ENCODE assay signal across 14 mouse cellular contexts in the genomic region with DNA sequence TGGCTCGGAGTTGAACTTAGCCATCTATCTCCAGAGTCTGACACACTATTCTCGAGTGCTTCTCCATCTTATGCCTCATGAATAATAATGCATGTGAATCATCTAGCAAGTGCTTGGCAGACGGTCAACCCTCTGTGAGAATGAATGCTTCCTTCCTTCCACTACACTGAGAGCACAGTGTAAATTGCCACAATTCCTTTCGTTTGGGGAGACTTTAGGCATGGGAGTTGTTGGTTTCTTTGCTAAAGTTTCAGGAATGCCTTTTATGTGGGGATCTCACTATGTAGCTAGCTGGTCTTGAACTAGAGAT. TPM values are rescaled to one million over a fixed set of nuclear protein-coding genes. Genes with fewer than 3 reads are reported as not detected.
A peak's percentile ranks its signal among the peaks of the same experiment; 100 is the strongest.
DNase-seq lines count a peak whose midpoint lies in the region; ATAC-seq and TF ChIP-seq lines count a peak whose summit lies in the region.
"Had no signal": no experiment of that assay in that cellular context is flagged by ENCODE, and none has a peak within 500 bp of the region (broad histone marks: within the 10 kb centered on the region; RNA-seq: fewer than 3 reads in every experiment).

No protein-coding gene starts in this region.

- TF ChIP-seq POLR2A in CH12.LX (IDR thresholded peaks at IDR 0.05; ENCODE audit: low read depth, low read length), result no peak

- no peak for TF ChIP-seq RAD21 in CH12.LX (IDR thresholded peaks at IDR 0.05; ENCODE audit: low read depth, low read length)

- ATAC-seq in kidney, embryonic 15.5 days (replicated peaks; ENCODE audit: low FRiP score), result no peak

- no peaks in the 10 kb centered on the region for H3K27me3 ChIP-seq in CH12.LX (replicated peaks)
- H3K27me3 ChIP-seq in kidney, embryonic 15.5 days, result no peaks in the 10 kb centered on the region
- H3K27me3 ChIP-seq: midbrain, embryonic 12.5 days had no signal

- peak overlapping the region; percentile 6; the same call in 1 of the 2 replicates for H3K4me2 ChIP-seq in CH12.LX (ENCODE audit: insufficient read depth, low read depth, poor library complexity, severe bottlenecking)
- no peak overlapping the region for H3K4me2 ChIP-seq in kidney, embryonic 15.5 days
- H3K4me2 ChIP-seq: midbrain, embryonic 12.5 days had no signal

- TF ChIP-seq EP300 in CH12.LX (IDR thresholded peaks at IDR 0.05; ENCODE audit: low read length), result no peak

- no peak overlapping the region for H3K9ac ChIP-seq in CH12.LX (ENCODE audit: insufficient read depth, low read depth)
- no peak overlapping the region for H3K9ac ChIP-seq in kidney, embryonic 15.5 days
- H3K9ac ChIP-seq: midbrain, embryonic 12.5 days had no signal

- no peaks in the 10 kb centered on the region for H3K79me2 ChIP-seq in CH12.LX (replicated peaks; ENCODE audit: control insufficient read depth, extremely low read depth, insufficient read depth, poor library complexity, severe bottlenecking)

- no peak overlapping the region for H3K4me3 ChIP-seq in CH12.LX (replicated peaks in 1 of 3; ENCODE audit: low read depth in 2 of 3, low read length in 2 of 3, poor library complexity in 1 of 3)
- H3K4me3 ChIP-seq in kidney, embryonic 15.5 days (replicated peaks), result no peak overlapping the region
- H3K4me3 ChIP-seq: midbrain, embryonic 12.5 days had no signal

- peaks cover 0 to 5% of the 10 kb centered on the region in 2 experiments; a peak in 1 of 4 replicates for H3K4me1 ChIP-seq in CH12.LX (ENCODE audit: control insufficient read depth in 1 of 2, insufficient read depth in 2 of 2)
- no peaks in the 10 kb centered on the region for H3K4me1 ChIP-seq in kidney, embryonic 15.5 days
- H3K4me1 ChIP-seq: midbrain, embryonic 12.5 days had no signal

- 83% methylated on average over 4 of the region's 4 CpGs for WGBS in kidney, embryonic 15.5 days

- H3K27ac ChIP-seq in CH12.LX (ENCODE audit: insufficient read depth, low read depth), result no peak overlapping the region
- no peak overlapping the region for H3K27ac ChIP-seq in kidney, embryonic 15.5 days
- H3K27ac ChIP-seq: midbrain, embryonic 12.5 days had no signal

- H3K9me3 ChIP-seq in CH12.LX (replicated peaks; ENCODE audit: low read length), result no peaks in the 10 kb centered on the region
- no peaks in the 10 kb centered on the region for H3K9me3 ChIP-seq in kidney, embryonic 15.5 days (replicated peaks)
- H3K9me3 ChIP-seq: midbrain, embryonic 12.5 days had no signal

- intact Hi-C loops in left cerebral cortex, postnatal 25 days (cut with DNase I), result no loop called here

- dilution Hi-C loops in CH12.LX (cut with MboI; ENCODE audit: extremely low pct_ligation_motif_present, extremely low pct_unique_long_range_greater_than_20kb, low sequenced_read_pairs), result no loop called here

- peak; percentile 61 for DNase-seq in cerebellum, adult 9-10 months
- no peak for DNase-seq in cerebellum, adult 8-10 months
- DNase-seq in CH12.LX (ENCODE audit: extremely low read depth), result no peak
- peak; percentile 61 to 87 for DNase-seq in frontal cortex, postnatal 36 days (ENCODE audit: low spot score in 2 of 2)
- peak; percentile 68 to 95 for DNase-seq in left cerebral cortex, postnatal 25 days (ENCODE audit: low spot score in 2 of 2)
- no peak for DNase-seq in spleen, postnatal 10 days (ENCODE audit: low spot score in 2 of 2)
- no peak for DNase-seq in kidney, postnatal 36 days
- DNase-seq: adrenal gland, postnatal 14 days; kidney, adult 18-20 months; lung, adult 2 months; thymus, postnatal 25 days had no signal

- no peak for TF ChIP-seq CTCF in CH12.LX (conservative IDR thresholded peaks at IDR 0.05 in 1 of 2, IDR thresholded peaks at IDR 0.05 in 1 of 2; ENCODE audit: low read depth in 2 of 2, low read length in 2 of 2)

- peaks cover 0 to 2% of the 10 kb centered on the region in 2 experiments for H3K36me3 ChIP-seq in CH12.LX (replicated peaks in 1 of 2; ENCODE audit: control insufficient read depth in 1 of 2, insufficient read depth in 1 of 2, low read length in 1 of 2)
- no peaks in the 10 kb centered on the region for H3K36me3 ChIP-seq in kidney, embryonic 15.5 days

- in situ Hi-C loops in CH12.LX (cut with MboI; ENCODE audit: low pct_ligation_motif_present, low pct_unique_long_range_greater_than_20kb, low sequenced_read_pairs), result no loop called here

TF ChIP-seq in CH12.LX, 34 proteins besides CTCF, POLR2A, EP300 and RAD21:
- no peak for TF ChIP-seq MAX (IDR thresholded peaks at IDR 0.05; ENCODE audit: low read length)
- TF ChIP-seq ETS1 (conservative IDR thresholded peaks at IDR 0.05; ENCODE audit: low read depth, low read length), result no peak
- TF ChIP-seq RCOR1 (conservative IDR thresholded peaks at IDR 0.05; ENCODE audit: low read depth, low read length), result no peak
- TF ChIP-seq IRF4 (IDR thresholded peaks at IDR 0.05; ENCODE audit: low read depth, low read length), result no peak
- no peak for TF ChIP-seq PAX5 (IDR thresholded peaks at IDR 0.05; ENCODE audit: low read length)
- TF ChIP-seq TBP (conservative IDR thresholded peaks at IDR 0.05; ENCODE audit: low read depth, low read length), result no peak
- no peak for TF ChIP-seq USF2 (conservative IDR thresholded peaks at IDR 0.05; ENCODE audit: low read depth, low read length)
- TF ChIP-seq USF1 (IDR thresholded peaks at IDR 0.05; ENCODE audit: low read depth, low read length), result no peak

RNA-seq across cellular contexts. Expression of gene Kcnk10, which starts 32.9 kb away (rescaled TPM):
- total RNA-seq in CH12.LX (2012; rRNA removed) (4.4 and 7.5 TPM in 2 replicates), CH12.LX (2014; rRNA removed) (3.8 and 4.3 TPM in 2 replicates)
- polyA plus RNA-seq in CH12.LX (2012; ENCODE audit: insufficient read length, low read depth), result 2.3 and 2.4 TPM in 2 replicates
- total RNA-seq in left cerebral cortex, postnatal 25 days (2021), result 10 to 100 TPM; 13.4 to 15.2 TPM
- 0.90 and 1.5 TPM in 2 replicates for polyA plus RNA-seq in kidney, embryonic 15.5 days (2015; fragmentation: Nextera tagmentation; extraction: Ambion mirVana)
- total RNA-seq: common myeloid progenitor, adult 5-6 weeks had no signal

Comparison
In these comparisons a context has a peak if more than half of its experiments do, and no peak if none do; other contexts are left out.
1. DNase-seq: peak in cerebellum, adult 9-10 months (single experiment), frontal cortex, postnatal 36 days (2 of 2) and left cerebral cortex, postnatal 25 days (2 of 2); none in cerebellum, adult 8-10 months (single experiment), CH12.LX (single experiment), spleen, postnatal 10 days (0 of 2) and kidney, postnatal 36 days (0 of 2).